Mouse (Mus musculus): ENCODE data around the gene Zbtb49. TPM values are rescaled to one million over a fixed set of nuclear protein-coding genes. Genes with fewer than 3 reads are reported as not detected.
A peak's percentile ranks its signal among the peaks of the same experiment; 100 is the strongest.

Zbtb49 gene
- 9.8 and 13.0 TPM in 2 replicates for polyA plus RNA-seq (2015; fragmentation: Nextera tagmentation; extraction: Ambion mirVana)

DNA sequence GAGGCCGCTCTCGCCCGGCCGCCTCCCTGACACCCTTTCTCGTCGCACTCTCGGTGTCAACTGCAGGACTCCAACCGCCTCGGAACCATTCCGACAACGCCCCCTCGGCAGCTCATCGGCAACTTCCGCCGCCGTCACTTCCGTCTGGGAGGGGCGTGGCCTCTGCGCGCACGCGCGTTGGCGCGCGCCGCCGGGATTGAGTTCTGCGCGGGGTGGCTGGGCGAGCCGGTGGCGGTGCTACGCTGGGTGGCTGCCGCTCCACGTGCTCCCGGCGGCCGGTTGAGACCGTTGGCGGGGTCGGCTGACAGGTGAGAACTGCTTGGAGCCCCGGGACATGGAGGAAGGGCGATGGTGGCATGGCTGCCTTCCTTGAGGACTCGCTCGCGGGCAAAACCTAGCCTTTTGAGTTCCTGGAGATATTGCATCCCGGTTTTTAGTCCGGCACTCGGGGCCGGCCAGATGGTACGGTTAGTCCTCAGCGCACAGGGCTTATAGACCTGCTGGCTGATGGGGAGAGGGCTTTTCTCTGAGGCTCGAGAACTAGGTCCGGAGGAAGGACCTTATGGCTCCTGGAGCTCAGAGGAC, at the start of gene Zbtb49, which contains the start of gene Lyar:
TSS of gene Zbtb49 (minus strand) at position 130 of the 585 bp plus-strand sequence.
TSS of gene Lyar (plus strand) at position 143 of the 585 bp plus-strand sequence.
- DNase-seq (ENCODE audit: low spot score), result peak; percentile 94

DNA sequence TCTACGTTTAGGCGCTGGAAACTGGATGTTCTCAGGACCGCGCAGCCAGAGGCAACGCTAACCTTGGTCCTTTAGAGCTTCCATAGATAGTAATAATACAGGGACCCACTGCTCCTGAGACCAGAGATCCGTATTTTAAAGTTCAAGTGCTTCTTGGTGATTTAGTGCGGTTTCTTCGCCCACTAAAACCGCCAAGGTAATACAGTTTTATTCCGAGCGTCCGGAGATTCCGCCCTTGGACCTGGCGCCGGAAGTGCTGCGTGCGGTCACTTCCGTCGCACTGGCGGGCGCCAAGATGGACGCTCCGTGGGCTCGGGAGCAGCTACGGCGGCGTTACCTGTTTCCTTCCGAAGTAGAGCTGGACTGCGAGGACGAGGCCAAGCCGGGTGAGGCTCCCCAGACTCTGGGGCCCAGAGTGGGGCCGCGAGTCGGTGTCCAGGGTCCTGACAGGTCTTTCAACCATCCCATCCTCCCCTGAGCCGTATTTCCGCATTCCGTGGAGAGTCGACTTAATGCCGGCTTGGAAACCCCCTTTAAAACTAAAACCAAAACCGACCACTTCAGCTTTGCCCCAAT, 39.9 kb upstream of the Zbtb49 start, which contains the start of gene Tmem128:
TSS of gene Tmem128 (plus strand) at position 79 of the 576 bp plus-strand sequence.
- peak; percentile 62 for DNase-seq (ENCODE audit: low spot score)

DNA sequence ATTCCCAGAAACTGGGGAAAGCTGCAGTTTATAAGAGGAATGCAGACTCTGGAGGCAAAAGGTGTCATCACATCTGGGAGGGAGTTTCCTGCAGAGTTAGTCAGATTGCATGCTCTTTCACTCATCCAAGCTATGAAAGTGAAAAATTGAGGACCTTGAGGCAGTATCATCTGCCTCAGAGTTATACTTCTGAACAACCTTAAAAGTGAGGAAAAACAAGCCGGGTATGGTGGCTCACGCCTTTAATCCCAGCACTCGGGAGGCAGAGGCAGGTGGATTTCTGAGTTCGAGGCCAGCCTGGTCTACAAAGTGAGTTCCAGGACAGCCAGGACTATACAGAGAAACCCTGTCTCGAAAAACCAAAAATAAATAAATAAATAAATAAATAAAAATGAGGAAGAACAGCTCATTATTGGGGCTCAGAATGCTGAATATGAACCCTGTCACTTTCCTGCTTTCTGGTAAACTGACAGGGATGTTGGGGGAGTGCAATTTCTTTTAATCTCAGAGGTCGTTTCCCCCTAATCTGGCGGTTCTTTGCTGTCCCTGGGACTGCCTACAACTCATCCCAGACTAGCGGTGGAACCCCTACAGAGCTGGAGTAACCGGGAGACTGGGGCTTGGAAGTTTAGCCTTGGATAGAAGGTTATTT, 39.3 kb upstream of the Zbtb49 start:
- peak; percentile 6 for DNase-seq (ENCODE audit: low spot score)

DNA sequence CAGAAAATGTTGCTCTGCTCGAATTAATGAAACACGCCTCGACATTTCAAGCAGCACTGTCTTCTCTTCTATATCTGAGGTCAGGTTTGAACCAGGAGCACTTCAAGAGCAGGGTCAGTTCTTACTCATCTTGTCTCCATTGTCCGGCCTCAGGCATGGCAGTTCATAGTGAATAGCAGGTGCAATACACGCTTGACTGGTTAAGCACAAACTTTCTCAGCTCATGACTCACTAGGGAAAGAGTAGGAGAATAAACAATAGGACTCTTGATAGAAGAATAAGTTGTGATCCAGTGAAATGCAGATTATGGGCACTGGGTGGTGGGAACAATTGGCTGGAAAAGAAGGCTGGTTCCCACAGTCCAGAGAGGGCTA, 38.5 kb upstream of the Zbtb49 start:
- no peak for DNase-seq (ENCODE audit: low spot score)

DNA sequence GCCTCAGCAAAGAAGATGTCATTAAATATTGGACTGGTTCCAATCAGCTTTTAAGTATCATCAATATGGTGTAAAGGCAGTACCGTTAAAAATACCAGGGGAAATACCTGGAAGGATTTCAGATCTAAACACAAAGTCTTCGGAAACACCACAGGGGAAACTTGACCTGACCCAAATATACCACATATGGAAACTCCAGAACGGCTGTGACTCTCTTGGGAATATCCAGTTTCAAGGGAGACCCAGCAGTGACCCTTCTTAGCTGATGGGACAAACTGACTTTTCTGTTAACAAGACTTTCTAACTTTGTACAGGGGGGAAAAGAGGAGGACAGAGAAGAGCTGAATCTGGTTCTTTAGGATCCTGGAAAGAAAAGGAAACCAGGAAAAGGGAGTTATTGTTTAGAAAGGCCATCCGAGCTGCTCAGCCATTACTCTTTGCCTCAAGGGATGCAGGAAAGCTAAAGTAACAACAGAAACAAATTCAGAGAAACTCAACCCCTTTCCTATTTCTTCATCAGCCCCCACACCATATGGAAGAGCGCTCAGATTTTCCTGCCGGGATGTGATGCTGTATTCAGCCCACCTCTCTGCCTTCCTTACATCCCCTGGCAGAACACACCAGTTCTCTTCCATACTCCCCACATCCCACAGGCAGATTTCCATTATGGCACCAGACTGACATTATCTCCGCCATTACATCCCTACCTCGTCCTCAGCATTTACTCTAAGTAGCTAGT, 37.9 kb upstream of the Zbtb49 start:
- DNase-seq (ENCODE audit: low spot score), result no peak

DNA sequence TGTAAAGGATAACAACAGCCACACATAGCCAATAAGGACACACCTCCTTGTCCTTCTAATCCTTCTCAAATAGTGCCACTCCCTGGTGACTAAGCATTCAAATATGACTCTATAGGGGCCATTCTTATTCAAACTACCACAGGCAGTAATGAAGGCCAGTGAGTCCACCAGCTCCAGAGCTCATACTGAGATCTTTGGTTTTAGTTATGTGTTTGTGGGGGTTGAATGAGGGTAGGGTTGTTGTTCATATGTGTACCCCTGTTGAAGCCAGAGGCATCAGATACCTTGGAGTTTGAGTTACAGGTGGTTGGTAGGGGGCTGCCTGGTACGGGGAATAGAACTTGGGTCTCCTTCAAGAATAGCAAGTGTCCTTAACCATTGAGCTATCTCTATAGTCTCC, 36.3 kb upstream of the Zbtb49 start:
- DNase-seq (ENCODE audit: low spot score), result no peak

DNA sequence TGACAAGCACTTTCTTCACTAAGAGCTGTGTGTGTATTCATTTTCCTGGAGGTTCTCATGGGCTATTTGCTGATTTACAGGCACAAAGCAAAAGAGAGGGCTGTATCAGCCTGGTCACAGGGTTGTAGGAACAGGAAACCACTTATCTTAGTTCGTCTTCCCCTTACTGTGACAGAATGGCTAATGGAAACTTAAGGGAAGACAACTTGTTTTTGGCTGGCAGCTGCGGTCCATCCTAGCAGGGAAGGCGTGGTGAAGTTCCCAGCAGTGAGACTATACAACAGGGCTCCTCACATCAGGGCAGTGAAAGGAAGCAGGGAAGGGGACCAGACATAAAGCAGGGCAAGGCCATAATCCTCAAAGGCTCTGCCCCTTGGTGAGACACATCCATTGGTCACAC, 35.4 kb upstream of the Zbtb49 start:
- no peak for DNase-seq (ENCODE audit: low spot score)

DNA sequence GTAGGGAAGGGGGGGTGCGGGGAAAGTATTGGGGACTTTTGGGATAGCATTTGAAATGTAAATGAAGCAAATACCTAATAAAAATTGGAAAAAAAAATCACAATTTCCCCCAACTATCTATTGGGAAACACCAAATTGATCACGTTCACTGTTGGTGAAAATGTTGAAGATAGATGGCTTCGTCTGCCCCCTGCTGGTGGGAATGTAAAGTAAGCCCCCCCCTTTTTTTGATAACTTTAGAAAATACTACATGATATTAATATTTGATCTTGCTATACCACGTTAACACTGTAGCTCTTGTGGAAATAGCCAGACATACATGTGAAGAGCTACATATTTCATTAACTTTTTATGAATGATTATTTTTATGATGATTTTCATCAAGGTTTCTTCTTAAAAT, 34.9 kb upstream of the Zbtb49 start:
- no peak for DNase-seq (ENCODE audit: low spot score)

DNA sequence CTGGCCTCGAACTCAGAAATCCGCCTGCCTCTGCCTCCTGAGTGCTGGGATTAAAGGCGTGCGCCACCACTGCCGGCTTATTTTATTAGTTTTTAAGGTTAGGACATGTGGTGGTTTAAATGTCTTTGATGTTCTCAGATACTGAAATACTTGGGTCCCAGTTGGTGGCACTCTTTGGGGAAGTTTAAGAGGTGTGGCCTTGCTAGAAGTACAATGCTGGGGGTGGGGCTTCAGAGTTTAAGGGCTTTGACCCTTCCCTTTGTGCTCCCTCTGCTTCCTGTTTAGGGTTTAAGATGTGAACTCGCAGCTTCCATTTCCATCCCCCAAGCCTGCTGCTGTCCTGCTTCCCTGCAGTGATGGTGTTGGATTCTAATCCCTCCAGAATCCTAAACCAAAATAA, 21.7 kb upstream of the Zbtb49 start:
- DNase-seq (ENCODE audit: low spot score), result no peak

DNA sequence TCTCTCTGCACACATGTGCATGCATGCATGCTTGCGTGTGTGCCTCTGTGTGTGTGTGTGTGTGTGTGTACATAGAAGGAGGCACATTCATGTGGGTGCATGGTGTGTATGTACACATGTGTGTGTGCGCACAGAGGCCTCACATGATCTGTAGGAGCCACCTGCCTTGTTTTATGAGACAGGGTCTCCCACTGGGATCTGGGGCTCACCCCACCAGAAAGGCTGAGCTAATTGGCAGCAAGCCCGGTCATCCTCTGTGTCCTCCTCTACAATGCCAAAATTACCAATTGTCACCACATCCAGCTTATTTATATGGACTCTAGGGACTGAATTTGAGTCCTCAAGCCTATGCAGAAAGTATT, 21.2 kb upstream of the Zbtb49 start:
- no peak for DNase-seq (ENCODE audit: low spot score)

DNA sequence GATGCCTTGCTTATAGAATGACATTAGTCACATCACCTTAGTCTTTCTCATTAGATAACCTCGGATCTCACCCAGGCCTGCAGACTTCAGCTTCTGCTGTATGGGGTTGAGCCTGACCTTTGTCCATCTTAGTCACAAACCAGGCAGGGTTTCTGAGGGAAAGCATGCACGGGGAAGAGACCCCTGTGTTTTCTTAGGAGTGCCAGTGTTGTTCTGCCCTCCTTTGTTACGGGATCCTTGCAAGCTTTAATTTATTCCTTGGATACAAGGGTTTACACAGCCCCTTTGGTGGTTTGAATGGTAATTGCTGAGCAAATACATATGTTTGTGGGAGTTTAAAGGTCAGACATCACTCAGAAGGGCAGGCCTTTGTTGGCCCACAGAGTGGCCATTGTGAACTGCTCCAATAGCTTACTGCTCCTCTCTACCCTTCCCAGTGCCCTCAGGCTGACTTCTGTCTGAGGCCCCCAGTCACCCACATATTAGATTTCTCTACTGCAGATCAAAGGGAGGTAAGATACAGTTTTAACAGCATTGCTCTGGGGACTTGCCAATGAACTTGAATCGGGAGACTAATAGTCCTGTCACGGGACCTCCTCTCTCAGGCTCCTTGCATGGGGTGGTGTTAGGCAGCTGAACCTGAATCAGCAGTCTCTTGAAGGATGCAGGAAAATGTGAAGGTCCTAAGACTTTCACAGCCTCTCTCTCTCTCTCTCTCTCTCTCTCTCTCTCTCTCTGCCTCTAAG, 20.6 kb upstream of the Zbtb49 start:
- DNase-seq (ENCODE audit: low spot score), result no peak

DNA sequence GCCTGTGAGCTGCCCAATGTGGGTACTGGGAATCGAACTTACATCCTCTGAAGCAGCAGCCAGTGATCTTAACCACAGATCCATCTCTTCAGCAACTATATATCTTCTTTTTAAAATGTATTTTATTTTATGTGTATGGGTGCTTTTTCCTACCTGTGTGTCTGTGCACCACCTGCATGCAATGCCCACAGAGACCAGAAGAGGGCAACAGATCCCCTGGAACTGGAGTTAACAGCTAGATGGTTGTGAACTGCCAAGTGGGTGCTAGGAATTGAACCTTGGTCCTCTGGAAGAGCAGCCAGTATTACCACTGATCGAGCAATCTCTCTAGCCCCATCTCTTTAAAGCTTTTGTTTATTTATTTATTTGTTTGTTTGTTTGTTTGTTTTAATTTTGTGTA, 16.4 kb upstream of the Zbtb49 start:
- DNase-seq (ENCODE audit: low spot score), result no peak

DNA sequence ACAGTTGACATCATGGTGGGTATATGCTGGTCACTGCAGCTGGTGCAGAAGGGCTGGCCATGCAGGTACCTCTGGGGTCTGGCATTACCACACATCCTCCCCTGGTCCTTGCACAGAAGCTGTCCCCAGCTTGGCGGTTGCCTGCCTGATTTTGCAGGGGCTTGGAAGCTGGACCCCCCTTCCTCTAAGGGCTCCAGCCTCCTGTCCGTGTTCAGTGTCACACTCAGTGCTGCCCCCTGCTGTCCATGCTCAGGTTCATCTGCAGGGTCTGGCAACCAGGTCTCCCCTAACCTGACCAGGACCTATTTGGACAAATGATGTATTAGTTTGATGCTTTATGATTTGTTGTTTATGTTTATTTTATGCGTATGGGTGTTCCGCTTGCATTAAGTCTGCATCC, 15.2 kb upstream of the Zbtb49 start:
- DNase-seq (ENCODE audit: low spot score), result peak; percentile 45

DNA sequence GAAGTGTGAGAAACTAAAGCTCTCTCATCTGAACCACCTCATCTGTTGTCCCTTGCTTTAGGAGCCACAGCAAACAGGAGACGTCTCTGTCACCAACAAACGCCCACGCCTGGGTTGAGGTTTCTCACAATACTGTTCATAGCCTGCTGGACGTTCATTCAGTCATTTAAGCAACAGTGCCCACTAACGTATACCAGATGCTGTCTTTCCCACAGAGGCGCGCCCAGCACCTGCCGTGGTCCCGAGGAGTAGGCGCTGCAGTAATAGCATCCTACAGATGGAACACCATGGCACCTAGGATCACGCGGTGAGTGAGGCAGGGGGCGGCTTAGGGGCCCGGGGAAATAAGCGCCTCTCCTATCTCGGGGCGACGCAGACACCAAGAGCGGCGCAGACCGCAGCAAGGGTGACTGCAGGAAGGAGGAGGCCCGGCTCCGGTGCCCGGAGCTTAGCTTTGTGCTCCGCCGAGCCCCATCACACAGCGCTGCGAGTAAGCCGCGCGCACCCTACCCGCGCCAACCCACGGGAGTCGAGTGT, 418 bp downstream of the Zbtb49 start:
- no peak for DNase-seq (ENCODE audit: low spot score)

DNA sequence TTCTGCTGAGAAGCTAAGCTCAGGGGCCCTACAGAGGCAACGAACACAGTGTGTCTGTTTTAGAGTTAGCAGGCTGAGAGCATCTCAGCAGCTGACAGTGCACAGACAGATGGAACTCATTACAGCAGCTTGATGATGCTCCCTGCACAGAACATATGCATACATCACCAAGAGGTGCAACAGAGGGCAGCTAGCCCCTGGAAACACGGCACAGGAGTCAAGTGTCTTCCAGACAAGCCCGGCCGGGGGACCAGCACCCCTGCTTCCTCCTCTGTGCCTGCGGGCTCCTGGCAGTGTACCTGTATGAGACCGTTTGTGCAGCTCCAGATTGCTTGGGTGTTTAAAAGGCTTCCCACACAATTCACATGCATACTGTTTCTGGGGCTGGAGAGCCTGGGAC, 7.2 kb downstream of the Zbtb49 start:
- DNase-seq (ENCODE audit: low spot score), result no peak

DNA sequence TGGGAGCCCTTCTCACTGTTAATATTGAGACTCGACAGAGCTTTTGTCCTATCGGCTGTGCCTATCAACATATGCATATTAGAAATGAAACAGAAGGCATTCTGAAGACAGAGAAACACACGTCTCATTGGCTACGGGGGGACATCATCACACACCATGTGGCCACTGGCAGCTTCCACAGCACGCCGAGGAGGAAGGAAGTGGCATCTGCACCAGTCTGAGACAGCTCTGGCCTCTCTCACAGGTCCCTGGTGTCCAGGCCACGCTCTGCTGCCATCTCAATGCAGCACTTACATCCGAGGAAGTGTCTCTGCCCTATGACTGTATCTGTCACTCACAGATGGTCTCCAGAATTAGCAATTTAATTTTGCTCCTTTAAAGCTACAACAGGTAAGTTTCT, 8.6 kb downstream of the Zbtb49 start:
- no peak for DNase-seq (ENCODE audit: low spot score)

DNA sequence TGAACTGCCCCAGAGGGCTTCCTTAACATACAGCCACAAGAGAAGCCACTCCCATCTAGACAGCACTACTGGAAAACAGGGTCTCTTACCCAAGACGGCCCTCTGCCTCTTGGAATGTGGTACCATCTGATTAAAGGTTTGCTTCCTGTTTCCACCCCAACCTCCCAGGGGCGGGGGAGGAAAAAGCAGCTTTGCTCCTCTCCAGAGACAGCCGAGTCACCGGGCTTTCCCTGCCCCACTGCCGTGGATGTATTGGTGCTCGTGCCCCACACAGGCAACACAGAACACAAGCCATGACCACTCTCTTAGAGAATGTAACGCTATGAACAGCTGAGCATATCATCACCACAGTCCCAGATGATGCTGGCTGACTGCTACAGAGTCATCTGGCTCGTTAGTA, 11.3 kb downstream of the Zbtb49 start:
- DNase-seq (ENCODE audit: low spot score), result no peak

DNA sequence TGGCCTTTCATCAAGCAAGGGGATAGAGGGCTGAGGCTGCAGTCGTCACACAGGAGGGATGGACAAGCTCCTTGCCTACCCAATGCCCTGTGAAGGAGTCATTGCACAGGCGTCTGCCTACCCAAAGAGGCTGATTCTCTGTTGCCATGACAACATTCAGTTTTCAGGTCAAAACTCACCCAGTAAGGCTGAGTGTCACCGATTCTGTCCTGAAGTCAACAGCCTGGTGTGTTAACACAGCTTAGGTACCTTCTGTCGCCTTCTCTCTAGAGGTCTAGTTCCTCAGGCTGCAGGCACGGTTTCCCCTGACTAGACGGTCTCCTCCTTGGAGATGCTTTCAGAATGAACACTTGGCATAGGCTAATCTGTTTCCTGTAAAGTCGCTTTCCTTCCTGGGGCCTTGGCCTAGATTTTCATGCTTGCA, 14.9 kb downstream of the Zbtb49 start:
- no peak for DNase-seq (ENCODE audit: low spot score)

DNA sequence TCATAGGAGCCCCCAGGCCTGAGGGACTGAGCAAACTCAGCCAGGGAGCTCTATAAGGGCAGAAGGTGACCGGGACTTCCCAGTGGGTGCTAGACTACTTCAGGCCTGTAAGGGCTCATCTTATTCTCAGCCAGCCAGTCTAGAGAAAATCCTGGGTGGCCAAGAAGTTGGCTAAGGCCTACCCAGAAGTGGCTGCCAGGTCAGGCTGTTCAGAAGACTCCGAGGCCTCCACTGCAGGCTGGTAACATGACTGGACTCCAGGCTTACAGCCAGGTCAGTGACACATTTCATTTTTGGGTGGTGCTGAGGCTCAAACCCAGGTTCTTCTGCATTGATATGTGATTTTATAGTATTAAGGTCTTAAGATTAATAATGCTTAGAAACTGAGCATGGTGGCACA, 20.6 kb downstream of the Zbtb49 start:
- no peak for DNase-seq (ENCODE audit: low spot score)

DNA sequence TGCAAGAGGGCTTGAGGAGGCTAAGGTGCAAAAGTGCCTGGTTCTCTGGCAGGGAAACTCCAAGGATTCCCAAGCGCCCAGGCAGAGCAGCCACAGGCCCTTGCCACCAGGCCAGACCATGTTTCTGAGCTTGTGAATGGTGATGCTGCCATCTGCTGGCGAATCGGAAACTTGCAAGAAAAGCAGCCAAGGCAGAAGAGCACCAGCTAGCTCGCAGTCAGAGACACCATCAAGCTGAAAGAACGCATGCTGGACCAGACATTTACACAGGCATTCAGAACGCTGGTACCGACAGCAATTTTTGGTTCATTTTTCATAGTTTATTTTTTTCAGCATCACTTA, 22.8 kb downstream of the Zbtb49 start:
- DNase-seq (ENCODE audit: low spot score), result peak; percentile 67

DNA sequence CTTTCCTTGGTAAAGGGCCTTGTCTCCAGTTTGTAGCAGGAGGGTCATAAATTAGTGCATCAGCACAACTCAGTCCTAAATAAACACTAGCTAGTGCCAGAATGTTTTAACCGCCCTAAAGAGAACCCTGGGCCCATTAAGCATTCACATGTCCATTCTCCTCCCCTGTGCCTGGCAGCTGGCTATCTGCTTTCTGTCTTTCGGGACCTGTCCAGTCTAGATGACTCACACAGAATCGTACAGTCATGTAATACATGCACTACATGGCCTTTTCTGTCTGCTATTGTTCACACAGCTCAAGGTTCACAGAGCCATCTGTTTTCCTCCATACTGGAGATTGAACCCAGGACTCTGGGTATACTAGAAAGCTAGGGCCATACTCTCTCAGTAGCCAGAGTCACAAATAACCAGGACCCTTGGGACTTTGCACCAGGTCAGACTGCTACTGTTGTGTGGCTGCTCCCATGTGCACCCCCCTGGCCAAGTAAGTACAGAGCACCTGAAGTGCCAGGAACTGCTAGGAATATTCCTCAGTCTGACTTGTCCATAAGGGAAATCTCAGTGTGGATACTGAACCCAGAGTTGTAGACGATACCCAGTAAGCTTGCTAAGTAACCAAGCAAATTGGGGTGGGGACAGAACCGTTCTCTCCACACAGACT, 23.3 kb downstream of the Zbtb49 start:
- no peak for DNase-seq (ENCODE audit: low spot score)

All from thymus, postnatal 0 days (tissue).